Mouse (Mus musculus) kidney, embryonic 16.5 days (tissue): ENCODE data around the gene Mtmr2. TPM values are rescaled to one million over a fixed set of nuclear protein-coding genes. Genes with fewer than 3 reads are reported as not detected.
"Not testable (repeated sequence)": the region's sequence is repeated elsewhere in the genome, so short reads cannot be mapped to it uniquely, and the experiment has no call there.

ENCODE experiments used
- ATAC-seq: fragments of 200-750 bp; cut with Nextera tagmentation; 2 replicates; pipeline ENCODE4 v1.8.0; 2017; ENCODE audit warnings: moderate TSS enrichment; ENCODE audit not compliant: low FRiP score, low TSS enrichment
- H3K27ac ChIP-seq: fragments of 300-500 bp; sonication (generic); 2 replicates; pipeline ENCODE4 v1.5.1; 2014; ENCODE audit warnings: low read length
- H3K27me3 ChIP-seq: fragments of 300-500 bp; sonication (generic); 2 replicates; pipeline ENCODE4 v1.6.1; 2014; ENCODE audit warnings: low read length, control low read depth, mixed read lengths; ENCODE audit not compliant: insufficient read depth
- H3K36me3 ChIP-seq: fragments of 300-500 bp; sonication (generic); 2 replicates; pipeline ENCODE4 v1.6.1; 2014; ENCODE audit warnings: low read length, control low read depth, mixed read lengths; ENCODE audit not compliant: insufficient read depth
- H3K4me1 ChIP-seq: fragments of 300-500 bp; sonication (generic); 2 replicates; pipeline ENCODE4 v1.6.1; 2014; ENCODE audit warnings: low read length, control low read depth, mixed read lengths; ENCODE audit not compliant: insufficient read depth
- H3K4me2 ChIP-seq: fragments of 300-500 bp; sonication (generic); replicated peaks from 2 replicates; pipeline ENCODE4 v1.6.1; 2014; ENCODE audit warnings: low read depth, low read length
- H3K4me3 ChIP-seq: fragments of 300-500 bp; sonication (generic); 2 replicates; pipeline ENCODE4 v1.5.1; 2014; ENCODE audit warnings: mild to moderate bottlenecking, low read length
- H3K9ac ChIP-seq: fragments of 300-500 bp; sonication (generic); replicated peaks from 2 replicates; pipeline ENCODE4 v1.6.1; 2014; ENCODE audit warnings: low read length
- H3K9me3 ChIP-seq: fragments of 300-500 bp; sonication (generic); 2 replicates; pipeline ENCODE4 v1.6.1; 2016; ENCODE audit warnings: low read length, control low read depth
- WGBS: fragments of 180-500 bp; shearing (Covaris S2); extraction: QIAGEN DNeasy Blood & Tissue Kit; methylation state at CpG from one replicate; pipeline ENCODE4 v1.1.7; 2014; 5-methylcytosine and 5-hydroxymethylcytosine counted together
- polyA plus RNA-seq: library from polyadenylated mRNA; unstranded; fragments of >200 nt; fragmentation: Nextera tagmentation; extraction: Ambion mirVana; gene quantifications from 2 replicates; pipeline ENCODE4 v1.2.1, GENCODE M21; 2015

Mtmr2 gene
- polyA plus RNA-seq, 1 experiment from 2014 or later: 87.7 TPM

GRCm38 (mm10) chr9:13790864-13791263 is 42.7 kb downstream of the Mtmr2 start:
- peaks cover 34% of the 10 kb centered on the region; the same call in 1 of the 2 replicates for H3K36me3 ChIP-seq
- ATAC-seq, H3K4me1 ChIP-seq, H3K4me3 ChIP-seq, H3K27ac ChIP-seq, H3K9ac ChIP-seq, H3K4me2 ChIP-seq, H3K27me3 ChIP-seq, H3K9me3 ChIP-seq: not testable (repeated sequence)
- 98% methylated on average over 7 of the region's 8 CpGs for WGBS

- ATAC-seq: no peak
- Histone ChIP-seq H3K27ac (no peak overlapping the region), H3K4me1 (no peaks in the 10 kb centered on the region), H3K9ac (no peak overlapping the region), H3K36me3 (peaks cover 48% of the 10 kb centered on the region), H3K4me2 (no peak overlapping the region), H3K4me3 (no peak overlapping the region), H3K9me3 (no peaks in the 10 kb centered on the region), H3K27me3 (no peaks in the 10 kb centered on the region)
- 73% methylated on average over 1 of the region's 1 CpGs for WGBS
Observed at GRCm38 (mm10) chr9:13794302-13794701, 46.1 kb downstream of the Mtmr2 start.

- no peak for ATAC-seq
- H3K9me3 ChIP-seq: no peaks in the 10 kb centered on the region
- peaks cover 52% of the 10 kb centered on the region for H3K36me3 ChIP-seq
- H3K9ac ChIP-seq: no peak overlapping the region
- no peaks in the 10 kb centered on the region for H3K27me3 ChIP-seq
- H3K4me1 ChIP-seq: no peaks in the 10 kb centered on the region
- H3K27ac ChIP-seq: no peak overlapping the region
- H3K4me2 ChIP-seq: no peak overlapping the region
- WGBS: 90% methylated on average over 2 of the region's 2 CpGs
- H3K4me3 ChIP-seq: no peak overlapping the region
Observed at GRCm38 (mm10) chr9:13794756-13795155, 46.5 kb downstream of the Mtmr2 start.

GRCm38 (mm10) chr9:13804480-13804879 is 56.3 kb downstream of the Mtmr2 start:
- Histone ChIP-seq H3K4me3 (no peak overlapping the region), H3K9ac (no peak overlapping the region), H3K4me1 (no peaks in the 10 kb centered on the region), H3K36me3 (peaks cover 54% of the 10 kb centered on the region), H3K9me3 (no peaks in the 10 kb centered on the region), H3K4me2 (no peak overlapping the region), H3K27ac (no peak overlapping the region), H3K27me3 (no peaks in the 10 kb centered on the region)
- 66% methylated on average over 1 of the region's 1 CpGs for WGBS
- no peak for ATAC-seq

- H3K4me2 ChIP-seq: no peak overlapping the region
- no peak overlapping the region for H3K27ac ChIP-seq
- no peaks in the 10 kb centered on the region for H3K4me1 ChIP-seq
- no peak overlapping the region for H3K4me3 ChIP-seq
- H3K9ac ChIP-seq: no peak overlapping the region
- H3K27me3 ChIP-seq: no peaks in the 10 kb centered on the region
- no peaks in the 10 kb centered on the region for H3K9me3 ChIP-seq
- no peak for ATAC-seq
- H3K36me3 ChIP-seq: peaks cover 63% of the 10 kb centered on the region
- WGBS: 93% methylated on average over 7 of the region's 7 CpGs
Observed at GRCm38 (mm10) chr9:13806854-13807253, 58.6 kb downstream of the Mtmr2 start.

- 91% methylated on average over 5 of the region's 5 CpGs for WGBS
- H3K27ac ChIP-seq: no peak overlapping the region
- ATAC-seq: no peak
- no peaks in the 10 kb centered on the region for H3K27me3 ChIP-seq
- H3K4me1 ChIP-seq: no peaks in the 10 kb centered on the region
- H3K9ac ChIP-seq: no peak overlapping the region
- H3K36me3 ChIP-seq: peaks cover 63% of the 10 kb centered on the region
- no peaks in the 10 kb centered on the region for H3K9me3 ChIP-seq
- H3K4me3 ChIP-seq: no peak overlapping the region
- no peak overlapping the region for H3K4me2 ChIP-seq
Observed at GRCm38 (mm10) chr9:13807657-13808056, 59.4 kb downstream of the Mtmr2 start.

GRCm38 (mm10) chr9:13809937-13810336 is 61.7 kb downstream of the Mtmr2 start:
- ATAC-seq: no peak
- H3K4me1 ChIP-seq: no peaks in the 10 kb centered on the region
- no peaks in the 10 kb centered on the region for H3K27me3 ChIP-seq
- H3K36me3 ChIP-seq: peaks cover 59% of the 10 kb centered on the region
- no peak overlapping the region for H3K9ac ChIP-seq
- H3K4me3 ChIP-seq: no peak overlapping the region
- H3K4me2 ChIP-seq: no peak overlapping the region
- no peaks in the 10 kb centered on the region for H3K9me3 ChIP-seq
- H3K27ac ChIP-seq: no peak overlapping the region

GRCm38 (mm10) chr9:13818369-13818768 is 70.2 kb downstream of the Mtmr2 start:
- peak; percentile 78; the same call in 1 of the 2 replicates for ATAC-seq
- no peak overlapping the region for H3K9ac ChIP-seq

GRCm38 (mm10) chr9:13820774-13821173 is 72.6 kb downstream of the Mtmr2 start:
- Histone ChIP-seq H3K9ac (no peak overlapping the region), H3K27ac (no peak overlapping the region), H3K36me3 (peaks cover 44% of the 10 kb centered on the region), H3K4me3 (no peak overlapping the region), H3K4me2 (no peak overlapping the region), H3K9me3 (no peaks in the 10 kb centered on the region), H3K27me3 (no peaks in the 10 kb centered on the region), H3K4me1 (peaks cover 22% of the 10 kb centered on the region)
- ATAC-seq: no peak
- WGBS: 94% methylated on average over 3 of the region's 3 CpGs

More at GRCm38 (mm10) chr9:13818369-13818768, 70.2 kb downstream of the Mtmr2 start:
- Histone ChIP-seq H3K4me2 (no peak overlapping the region), H3K9me3 (no peaks in the 10 kb centered on the region), H3K4me3 (no peak overlapping the region), H3K4me1 (peaks cover 6% of the 10 kb centered on the region; the same call in 1 of the 2 replicates), H3K27me3 (no peaks in the 10 kb centered on the region), H3K36me3 (peaks cover 56% of the 10 kb centered on the region), H3K27ac (no peak overlapping the region)
- WGBS: 49% methylated on average over 9 of the region's 9 CpGs

- 6% methylated on average over 8 of the region's 8 CpGs for WGBS
- peak overlapping the region; percentile 97 for H3K9ac ChIP-seq
- ATAC-seq: no peak
- peak overlapping the region; percentile 85 for H3K4me3 ChIP-seq
- H3K4me1 ChIP-seq: peaks cover 26% of the 10 kb centered on the region
- peak overlapping the region; percentile 99 for H3K27ac ChIP-seq
- peaks cover 12% of the 10 kb centered on the region for H3K36me3 ChIP-seq
- H3K9me3 ChIP-seq: no peaks in the 10 kb centered on the region
- peak overlapping the region; percentile 87 for H3K4me2 ChIP-seq
- no peaks in the 10 kb centered on the region for H3K27me3 ChIP-seq
Observed at GRCm38 (mm10) chr9:13825896-13826295, 77.7 kb downstream of the Mtmr2 start.
